Mouse (Mus musculus): ENCODE results near the gene Atxn2l. TPM values are rescaled to one million over a fixed set of nuclear protein-coding genes. Genes with fewer than 3 reads are reported as not detected.
A peak's percentile ranks its signal among the peaks of the same experiment; 100 is the strongest.

Gene Atxn2l
- polyA plus RNA-seq (2015; fragmentation: Nextera tagmentation; extraction: Ambion mirVana) = 54.0 and 56.8 TPM in 2 replicates

- no peaks in the 10 kb centered on the region for H3K9me3 ChIP-seq
- H3K36me3 ChIP-seq = peaks cover 28% of the 10 kb centered on the region
- peak within 1 kb of the TSS; percentile 100 for H3K4me3 ChIP-seq
- peak within 1 kb of the TSS; percentile 81 for H3K4me2 ChIP-seq
- WGBS = under 1% methylated on average over 54 of the region's 72 CpGs
- peak; percentile 86 for ATAC-seq (ENCODE audit: insufficient number of reproducible peaks, insufficient read depth, low FRiP score, low TSS enrichment, low read depth)
- no peaks in the 10 kb centered on the region for H3K27me3 ChIP-seq
- H3K27ac ChIP-seq = peak within 1 kb of the TSS; percentile 100
- peaks cover 15% of the 10 kb centered on the region; the same call in 1 of the 2 replicates for H3K4me1 ChIP-seq
- H3K9ac ChIP-seq = peak within 1 kb of the TSS; percentile 100
Observed at GRCm38 (mm10) chr7:126503273-126503878, at the start of gene Atxn2l. TSS of gene Atxn2l (minus strand) at chr7:126503437.

GRCm38 (mm10) chr7:126545631-126546030 is 42.4 kb upstream of the Atxn2l start:
- no peaks in the 10 kb centered on the region for H3K9me3 ChIP-seq
- no peak for ATAC-seq (ENCODE audit: insufficient number of reproducible peaks, insufficient read depth, low FRiP score, low TSS enrichment, low read depth)
- WGBS = 89% methylated on average over 2 of the region's 2 CpGs
- no peak overlapping the region for H3K4me2 ChIP-seq
- no peaks in the 10 kb centered on the region for H3K27me3 ChIP-seq
- no peak overlapping the region for H3K4me3 ChIP-seq
- H3K4me1 ChIP-seq = no peaks in the 10 kb centered on the region
- no peak overlapping the region for H3K9ac ChIP-seq
- H3K36me3 ChIP-seq = peaks cover 70% of the 10 kb centered on the region
- no peak overlapping the region for H3K27ac ChIP-seq

GRCm38 (mm10) chr7:126541661-126542060 is 38.4 kb upstream of the Atxn2l start:
- H3K4me2 ChIP-seq = no peak overlapping the region
- H3K27ac ChIP-seq = no peak overlapping the region
- H3K36me3 ChIP-seq = peaks cover 31% of the 10 kb centered on the region
- ATAC-seq (ENCODE audit: insufficient number of reproducible peaks, insufficient read depth, low FRiP score, low TSS enrichment, low read depth) = no peak
- no peak overlapping the region for H3K9ac ChIP-seq
- peaks cover 6% of the 10 kb centered on the region for H3K27me3 ChIP-seq
- WGBS = 82% methylated on average over 1 of the region's 1 CpGs
- H3K4me3 ChIP-seq = no peak overlapping the region
- H3K9me3 ChIP-seq = no peaks in the 10 kb centered on the region
- no peaks in the 10 kb centered on the region for H3K4me1 ChIP-seq

GRCm38 (mm10) chr7:126537820-126538585 is 34.8 kb upstream of the Atxn2l start:
- no peaks in the 10 kb centered on the region for H3K36me3 ChIP-seq
- ATAC-seq (ENCODE audit: insufficient number of reproducible peaks, insufficient read depth, low FRiP score, low TSS enrichment, low read depth) = no peak
- H3K4me2 ChIP-seq = no peak overlapping the region
- 0 out of 2 replicates have a peak, but pooled peaks cover 6% of the 10 kb centered on the region for H3K4me1 ChIP-seq
- H3K27ac ChIP-seq = no peak overlapping the region
- H3K4me3 ChIP-seq = no peak overlapping the region
- H3K9me3 ChIP-seq = no peaks in the 10 kb centered on the region
- peaks cover 19% of the 10 kb centered on the region for H3K27me3 ChIP-seq
- 44% methylated on average over 5 of the region's 5 CpGs for WGBS
- no peak overlapping the region for H3K9ac ChIP-seq

GRCm38 (mm10) chr7:126536466-126536865 is 33.2 kb upstream of the Atxn2l start:
- Histone ChIP-seq H3K27ac (no peak overlapping the region), H3K9ac (peak overlapping the region; percentile 77), H3K4me3 (peak overlapping the region; percentile 53), H3K36me3 (no peaks in the 10 kb centered on the region), H3K27me3 (peaks cover 19% of the 10 kb centered on the region), H3K4me1 (0 out of 2 replicates have a peak, but pooled peaks cover 6% of the 10 kb centered on the region), H3K4me2 (peak overlapping the region; percentile 93), H3K9me3 (no peaks in the 10 kb centered on the region)
- ATAC-seq (ENCODE audit: insufficient number of reproducible peaks, insufficient read depth, low FRiP score, low TSS enrichment, low read depth) = no peak
- 56% methylated on average over 9 of the region's 9 CpGs for WGBS

GRCm38 (mm10) chr7:126535766-126536165 is 32.5 kb upstream of the Atxn2l start:
- H3K36me3 ChIP-seq = no peaks in the 10 kb centered on the region
- WGBS = 2% methylated on average over 28 of the region's 28 CpGs
- H3K27ac ChIP-seq = no peak overlapping the region
- H3K27me3 ChIP-seq = peaks cover 19% of the 10 kb centered on the region
- peak overlapping the region; percentile 93 for H3K4me2 ChIP-seq
- no peak for ATAC-seq (ENCODE audit: insufficient number of reproducible peaks, insufficient read depth, low FRiP score, low TSS enrichment, low read depth)
- H3K9ac ChIP-seq = peak overlapping the region; percentile 77
- H3K9me3 ChIP-seq = no peaks in the 10 kb centered on the region
- H3K4me1 ChIP-seq = 0 out of 2 replicates have a peak, but pooled peaks cover 6% of the 10 kb centered on the region
- H3K4me3 ChIP-seq = peak overlapping the region; percentile 53

- Histone ChIP-seq H3K4me1 (0 out of 2 replicates have a peak, but pooled peaks cover 6% of the 10 kb centered on the region), H3K4me2 (no peak overlapping the region), H3K9ac (no peak overlapping the region), H3K36me3 (no peaks in the 10 kb centered on the region), H3K27me3 (peaks cover 22% of the 10 kb centered on the region), H3K27ac (no peak overlapping the region), H3K4me3 (no peak overlapping the region), H3K9me3 (no peaks in the 10 kb centered on the region)
- no peak for ATAC-seq (ENCODE audit: insufficient number of reproducible peaks, insufficient read depth, low FRiP score, low TSS enrichment, low read depth)
- WGBS = 55% methylated on average over 1 of the region's 1 CpGs
Observed at GRCm38 (mm10) chr7:126533434-126533833, 30.2 kb upstream of the Atxn2l start.

- Histone ChIP-seq H3K27me3 (peaks cover 2% of the 10 kb centered on the region), H3K36me3 (no peaks in the 10 kb centered on the region), H3K4me1 (no peaks in the 10 kb centered on the region), H3K27ac (no peak overlapping the region), H3K4me2 (no peak overlapping the region), H3K9ac (0 out of 2 replicates have a peak overlapping the region, but pooled peaks have one; percentile 59), H3K9me3 (no peaks in the 10 kb centered on the region), H3K4me3 (no peak overlapping the region)
- ATAC-seq (ENCODE audit: insufficient number of reproducible peaks, insufficient read depth, low FRiP score, low TSS enrichment, low read depth) = no peak
- WGBS = 4% methylated on average over 1 of the region's 1 CpGs
Observed at GRCm38 (mm10) chr7:126528166-126528577, 24.9 kb upstream of the Atxn2l start.

- Histone ChIP-seq H3K36me3 (no peaks in the 10 kb centered on the region), H3K4me2 (no peak overlapping the region), H3K9me3 (no peaks in the 10 kb centered on the region), H3K9ac (no peak overlapping the region), H3K27ac (no peak overlapping the region), H3K4me3 (no peak overlapping the region), H3K4me1 (no peaks in the 10 kb centered on the region), H3K27me3 (no peaks in the 10 kb centered on the region)
- WGBS = 75% methylated on average over 3 of the region's 3 CpGs
- no peak for ATAC-seq (ENCODE audit: insufficient number of reproducible peaks, insufficient read depth, low FRiP score, low TSS enrichment, low read depth)
Observed at GRCm38 (mm10) chr7:126523316-126523715, 20.1 kb upstream of the Atxn2l start.

GRCm38 (mm10) chr7:126519513-126519912 is 16.3 kb upstream of the Atxn2l start:
- no peaks in the 10 kb centered on the region for H3K27me3 ChIP-seq
- H3K9ac ChIP-seq = peak overlapping the region; percentile 49; the same call in 1 of the 2 replicates
- no peaks in the 10 kb centered on the region for H3K36me3 ChIP-seq
- no peaks in the 10 kb centered on the region for H3K4me1 ChIP-seq
- no peak overlapping the region for H3K27ac ChIP-seq
- no peak overlapping the region for H3K4me2 ChIP-seq
- H3K4me3 ChIP-seq = no peak overlapping the region
- no peaks in the 10 kb centered on the region for H3K9me3 ChIP-seq
- ATAC-seq (ENCODE audit: insufficient number of reproducible peaks, insufficient read depth, low FRiP score, low TSS enrichment, low read depth) = no peak
- 58% methylated on average over 2 of the region's 2 CpGs for WGBS

- no peak overlapping the region for H3K4me2 ChIP-seq
- H3K27me3 ChIP-seq = no peaks in the 10 kb centered on the region
- no peaks in the 10 kb centered on the region for H3K9me3 ChIP-seq
- H3K27ac ChIP-seq = no peak overlapping the region
- no peak overlapping the region for H3K4me3 ChIP-seq
- ATAC-seq (ENCODE audit: insufficient number of reproducible peaks, insufficient read depth, low FRiP score, low TSS enrichment, low read depth) = no peak
- H3K9ac ChIP-seq = no peak overlapping the region
- WGBS = 88% methylated on average over 5 of the region's 5 CpGs
- no peaks in the 10 kb centered on the region for H3K36me3 ChIP-seq
- no peaks in the 10 kb centered on the region for H3K4me1 ChIP-seq
Observed at GRCm38 (mm10) chr7:126518261-126518941, 15.2 kb upstream of the Atxn2l start.

Measured in embryonic facial prominence, embryonic 13.5 days (tissue).